Mouse (Mus musculus): ENCODE data around the gene Olfr1131.
"Not testable (repeated sequence)": the region's sequence is repeated elsewhere in the genome, so short reads cannot be mapped to it uniquely, and the experiment has no call there.

Olfr1131 gene

DNA sequence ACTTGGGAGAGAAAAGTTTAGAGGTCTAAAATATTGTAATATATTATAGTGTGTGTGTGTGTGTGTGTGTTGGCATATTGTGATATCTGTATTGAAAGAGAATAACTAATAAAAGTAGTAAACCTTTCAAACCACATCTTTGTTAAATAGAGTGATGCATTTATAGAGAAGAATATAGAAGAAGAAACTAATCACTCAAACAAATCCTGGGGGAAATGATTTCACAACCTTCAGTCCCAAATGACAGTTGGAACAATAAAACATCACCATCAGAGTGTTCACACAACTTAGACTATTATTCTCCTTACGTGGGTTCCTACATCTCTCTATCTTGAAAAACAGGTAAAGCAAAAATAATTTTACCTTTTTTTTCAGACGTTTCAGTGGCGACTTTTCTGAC, at the start of gene Olfr1131:
TSS of gene Olfr1131 (plus strand) at position 301 of the 400 bp plus-strand sequence.
- DNase-seq (ENCODE audit: low read depth, low spot score): no peak

GRCm38 (mm10) chr2:87605912-87606311, 21.0 kb upstream of the Olfr1131 start, which contains the start of gene Olfr1130:
Gene Olfr1130 (plus strand): TSS chr2:87606212.
- not testable (repeated sequence) for DNase-seq (ENCODE audit: low read depth, low spot score)

GRCm38 (mm10) chr2:87637435-87637834, 10.5 kb downstream of the Olfr1131 start, which contains the start of gene Olfr1132:
Gene Olfr1132 (minus strand): TSS chr2:87637535.
- no peak for DNase-seq (ENCODE audit: low read depth, low spot score)

GRCm38 (mm10) chr2:87642441-87642840, 15.5 kb downstream of the Olfr1131 start:
- no peak for DNase-seq (ENCODE audit: low read depth, low spot score)

DNA sequence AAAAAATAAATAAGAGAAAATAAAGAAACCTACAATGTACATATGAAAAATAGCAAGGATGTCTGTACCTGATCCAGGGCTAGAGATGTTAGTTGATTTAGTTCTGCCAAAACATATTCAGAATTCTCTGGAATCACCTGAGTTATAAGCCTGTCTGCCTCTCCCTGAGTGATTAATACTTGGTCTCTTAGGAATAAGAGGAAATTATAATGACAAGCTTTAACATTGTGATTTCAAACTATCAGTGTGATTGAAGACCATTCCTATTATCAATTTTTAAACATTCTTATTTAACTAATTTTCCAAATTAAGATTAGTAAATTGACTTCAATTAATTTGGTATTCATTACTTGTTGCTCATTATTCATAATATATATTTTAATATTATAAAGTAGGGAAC, 20.4 kb downstream of the Olfr1131 start, which contains the start of gene Olfr1133:
TSS of gene Olfr1133 (minus strand) at position 101 of the 400 bp plus-strand sequence.
- DNase-seq (ENCODE audit: low read depth, low spot score): no peak

DNA sequence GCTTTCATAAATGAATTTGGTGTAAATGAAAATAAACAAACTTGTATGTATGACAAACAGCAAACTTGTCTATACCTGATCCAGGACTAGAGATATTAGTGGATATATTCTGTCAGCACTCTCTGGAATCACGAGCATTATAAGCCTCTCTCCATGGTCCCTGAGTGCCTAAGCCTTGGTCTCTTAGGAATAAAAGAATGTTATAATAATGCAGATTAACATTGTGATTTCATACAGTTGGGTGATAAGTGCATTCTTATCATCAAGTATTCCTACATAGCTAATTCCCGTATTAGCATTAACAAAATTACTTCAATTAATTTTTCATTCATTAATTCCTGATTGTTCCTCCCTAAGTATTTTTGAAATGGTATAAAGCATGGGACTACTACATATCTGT, 31.5 kb downstream of the Olfr1131 start, which contains the start of gene Olfr1134:
TSS of gene Olfr1134 (minus strand) at position 101 of the 400 bp plus-strand sequence.
- DNase-seq (ENCODE audit: low read depth, low spot score): no peak

DNA sequence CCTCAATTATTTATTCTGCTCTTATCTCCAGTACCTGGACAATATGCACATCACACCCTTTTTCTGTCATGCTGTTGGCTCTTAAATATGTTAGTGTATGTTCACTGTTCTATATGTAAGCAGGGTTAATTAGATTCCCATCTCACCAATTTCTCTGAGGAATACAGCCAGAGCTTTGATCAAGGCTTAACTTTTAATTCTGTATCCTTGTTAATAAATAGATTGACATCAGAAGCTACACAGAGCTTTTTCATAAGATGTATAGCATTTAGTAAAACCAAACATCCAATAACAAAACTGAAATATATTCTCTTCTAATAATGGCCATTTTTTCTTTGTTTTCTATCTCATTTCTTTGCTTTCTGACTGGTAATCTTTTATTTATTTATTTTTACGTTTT, 46.7 kb downstream of the Olfr1131 start, which contains the start of gene Olfr1135:
TSS of gene Olfr1135 (minus strand) at position 101 of the 400 bp plus-strand sequence.
- DNase-seq (ENCODE audit: low read depth, low spot score): no peak
